In genomic region chr3:52537362-52537911, GRCm38 (mm10) we compare ENCODE assay signal across 23 mouse cellular contexts.
"Had no signal": no experiment of that assay in that cellular context is flagged by ENCODE, and none has a peak within 500 bp of the region (broad histone marks: within the 10 kb centered on the region; RNA-seq: fewer than 3 reads in every experiment).

No protein-coding gene starts in this region.

- H3K4me1 ChIP-seq: liver, embryonic 12.5 days had no signal

- H3K9ac ChIP-seq: heart, embryonic 12.5 days; hindbrain, embryonic 13.5 days; hindbrain, embryonic 15.5 days; kidney, embryonic 15.5 days; limb, embryonic 12.5 days; liver, embryonic 12.5 days had no signal

- H3K27me3 ChIP-seq: heart, embryonic 12.5 days; hindbrain, embryonic 13.5 days; hindbrain, embryonic 15.5 days; kidney, embryonic 15.5 days; liver, embryonic 12.5 days had no signal

- ATAC-seq: hindbrain, postnatal 0 days; intestine, embryonic 16.5 days; liver, embryonic 12.5 days had no signal

- H3K4me2 ChIP-seq: heart, embryonic 12.5 days; hindbrain, embryonic 13.5 days; hindbrain, embryonic 15.5 days; kidney, embryonic 15.5 days; limb, embryonic 12.5 days; liver, embryonic 12.5 days had no signal

- H3K36me3 ChIP-seq: heart, embryonic 12.5 days; hindbrain, embryonic 13.5 days; hindbrain, embryonic 15.5 days; kidney, embryonic 15.5 days; limb, embryonic 10.5 days; limb, embryonic 12.5 days; liver, embryonic 12.5 days had no signal

- DNase-seq: gastrocnemius, adult 2 months; gastrocnemius, postnatal 10 days; gastrocnemius, postnatal 25 days; heart, adult 2 months; heart, postnatal 10 days; kidney, adult 11 months; kidney, adult 2 months; kidney, adult 9 months; kidney, postnatal 14 days; kidney, postnatal 36 days; layer of hippocampus, adult 9-11 months; liver had no signal

- H3K27ac ChIP-seq: gastrocnemius, adult 2 months; heart, adult 2 months; hindbrain, embryonic 13.5 days; hindbrain, embryonic 15.5 days; hindbrain, postnatal 0 days; kidney, embryonic 15.5 days; kidney, postnatal 0 days; left cerebral cortex, adult 2 months; limb, embryonic 10.5 days; limb, embryonic 12.5 days; liver, embryonic 12.5 days had no signal

- H3K9me3 ChIP-seq: heart, embryonic 12.5 days; hindbrain, embryonic 13.5 days; hindbrain, embryonic 15.5 days; kidney, embryonic 15.5 days; limb, embryonic 10.5 days; limb, embryonic 12.5 days; liver, embryonic 12.5 days had no signal

- H3K4me3 ChIP-seq: gastrocnemius, adult 2 months; heart, adult 2 months; heart, embryonic 12.5 days; hindbrain, embryonic 13.5 days; hindbrain, embryonic 15.5 days; kidney, embryonic 15.5 days; left cerebral cortex, adult 2 months; limb, embryonic 10.5 days; limb, embryonic 12.5 days; liver, embryonic 12.5 days had no signal
